Mouse (Mus musculus) myocyte (in vitro differentiated cells): ENCODE measurements around the gene Rxra.

Source experiments
- POLR2A ChIP-seq: IDR thresholded peaks from one replicate; pipeline ENCODE4 v1.6.1; 2011; ENCODE audit warnings: low read depth, mild to moderate bottlenecking, control low read depth, moderate library complexity; ENCODE audit not compliant: insufficient read length
- POLR2AphosphoS2 ChIP-seq: IDR thresholded peaks from one replicate; pipeline ENCODE4 v1.6.1; 2011; ENCODE audit warnings: low read depth, control low read depth; ENCODE audit not compliant: insufficient read length
- TCF3 ChIP-seq: IDR thresholded peaks from one replicate; pipeline ENCODE4 v1.6.1; 2011; ENCODE audit warnings: low read depth, control low read depth; ENCODE audit not compliant: insufficient read length

GRCm38 (mm10) chr2:27636796-27637195 is 39.4 kb upstream of the Rxra start:
- no peak for TF ChIP-seq POLR2A
- no peak for TF ChIP-seq TCF3
- TF ChIP-seq POLR2AphosphoS2, result no peak
